Mouse (Mus musculus): Measurements from ENCODE around the gene Sypl2.

Gene Sypl2

DNA sequence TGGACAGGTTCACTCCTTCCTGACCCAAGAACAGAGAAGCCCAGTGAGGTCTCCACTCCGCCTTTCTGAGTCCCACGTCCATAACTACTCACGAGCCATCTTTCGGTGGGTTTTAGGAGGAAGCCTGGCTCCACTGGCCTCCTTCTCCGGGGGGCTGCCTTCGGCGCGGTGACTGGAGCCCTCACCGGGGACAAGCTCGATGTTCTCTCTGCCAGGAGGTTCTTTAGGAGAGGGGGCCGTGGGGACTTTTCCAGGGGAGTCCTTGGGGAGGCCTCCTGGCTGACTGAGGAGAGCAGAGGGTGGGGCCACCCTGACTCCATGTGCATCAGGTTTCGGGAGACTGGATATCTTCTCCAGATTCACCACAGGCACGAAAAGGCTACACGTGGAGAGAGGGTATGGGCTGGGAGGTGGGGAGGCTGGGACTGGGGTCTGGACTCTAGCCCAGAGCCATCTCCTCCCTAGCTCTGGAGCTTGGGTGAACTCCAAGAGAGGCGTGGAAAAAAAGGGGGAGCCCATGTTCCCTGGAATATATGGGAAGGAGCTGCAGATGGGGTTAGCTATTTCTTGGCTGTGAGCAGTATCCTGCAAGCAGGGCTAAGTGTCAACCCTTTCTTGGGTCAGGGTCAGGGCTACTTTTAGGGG is 19.6 kb downstream of the Sypl2 start:
- intact Hi-C loops (cut with DNase I) = no loop called here

DNA sequence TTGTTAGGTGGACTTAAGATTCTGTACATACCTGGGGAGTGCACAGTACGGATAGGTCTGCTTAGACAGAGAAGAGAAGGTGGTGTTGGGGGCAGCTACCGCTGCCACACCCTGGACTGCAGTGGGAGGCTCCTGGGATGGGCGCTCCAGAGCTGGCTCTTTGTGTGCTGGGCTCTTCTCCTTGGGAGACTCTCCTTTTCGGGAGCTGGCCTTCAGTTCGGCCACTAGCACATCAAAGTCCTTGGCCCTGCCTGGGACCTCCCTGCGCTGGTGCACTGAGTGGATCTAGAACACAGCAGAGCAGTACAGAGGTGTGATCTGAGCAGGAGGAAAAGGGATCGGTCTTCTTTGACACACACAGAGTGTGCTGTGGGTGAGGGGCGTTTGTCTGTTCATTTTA is 20.8 kb downstream of the Sypl2 start:
- intact Hi-C loops (cut with DNase I) = loop anchor here (2.0 kb wide), 1 partner anchor 41 kb away; no protein-coding TSS in a partner anchor

DNA sequence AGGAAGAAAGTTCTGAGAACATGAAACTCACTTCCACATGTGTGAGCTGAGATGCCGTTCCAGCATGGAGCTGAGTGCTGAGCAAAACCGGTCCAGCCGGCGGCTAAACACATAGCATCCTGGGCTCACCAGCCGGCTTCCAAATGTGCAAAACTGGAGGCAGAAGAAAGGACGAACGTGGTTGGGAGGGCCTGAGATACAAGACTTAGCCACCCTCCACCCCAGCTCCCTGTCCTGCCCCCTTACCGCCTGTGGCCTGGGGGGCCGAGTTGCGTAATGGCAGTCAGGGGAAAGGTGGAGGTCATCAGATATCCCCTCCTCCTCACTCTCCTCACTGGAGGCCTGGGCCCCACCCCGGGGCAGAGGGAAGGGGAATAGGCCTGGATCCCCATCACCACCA is 22.0 kb downstream of the Sypl2 start:
- intact Hi-C loops (cut with DNase I) = loop anchor here (2.0 kb wide), 1 partner anchor 40 kb away; no protein-coding TSS in a partner anchor

DNA sequence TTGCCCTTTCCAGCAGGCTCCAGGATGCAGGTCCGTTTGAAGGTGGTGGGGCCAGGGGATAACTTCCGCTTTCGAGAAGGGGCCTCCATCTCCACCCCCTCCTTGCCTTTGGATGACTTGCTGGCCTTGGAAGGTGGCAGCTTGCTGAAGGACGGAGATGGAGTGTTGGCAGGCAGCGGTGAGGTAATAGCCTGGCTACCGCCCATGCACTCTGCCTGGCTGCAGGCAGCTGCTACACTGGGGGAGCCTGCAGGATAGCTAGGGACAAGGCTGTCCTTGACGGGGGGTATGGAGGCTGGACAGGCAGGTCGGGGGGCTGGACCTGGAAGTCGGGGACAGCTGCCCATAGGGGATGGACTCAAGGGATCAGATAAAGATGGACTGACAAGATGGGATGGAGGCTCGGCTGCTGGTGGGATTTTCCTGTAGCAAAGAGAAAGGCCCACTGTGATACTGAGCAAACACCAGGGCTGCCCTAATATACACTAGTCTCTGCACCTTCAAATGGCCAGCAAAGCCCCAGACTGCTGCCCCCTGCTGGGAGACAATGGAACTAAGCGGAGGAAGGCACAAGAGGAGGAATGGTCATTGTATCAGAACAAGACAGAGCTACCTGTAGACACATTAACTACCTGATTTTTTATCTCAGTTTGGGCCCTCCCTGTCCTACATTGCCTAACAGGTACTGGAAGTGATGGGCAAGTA is 22.7 kb downstream of the Sypl2 start:
- intact Hi-C loops (cut with DNase I) = loop anchor here (2.0 kb wide), 1 partner anchor 39 kb away; no protein-coding TSS in a partner anchor

DNA sequence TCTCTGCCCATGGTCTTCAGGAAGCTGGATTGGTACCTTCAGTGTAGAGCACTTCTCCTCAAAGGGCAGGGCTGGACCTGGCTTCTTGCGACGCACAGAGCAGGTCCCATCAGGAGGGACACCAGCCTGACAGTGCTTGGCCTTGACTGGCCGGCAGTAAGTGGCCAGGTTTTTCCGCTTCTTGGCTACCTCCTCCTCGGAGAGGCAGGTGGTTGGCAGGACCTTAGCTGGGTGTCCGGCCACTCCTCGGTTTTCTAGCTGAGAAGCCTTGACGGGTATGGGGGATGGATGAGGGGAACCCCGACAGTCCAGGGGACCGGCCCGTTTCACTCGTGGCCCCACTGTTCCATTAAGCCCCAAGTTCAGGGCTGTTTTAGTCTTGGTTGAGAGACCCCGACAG is 23.2 kb downstream of the Sypl2 start:
- intact Hi-C loops (cut with DNase I) = no loop called here

DNA sequence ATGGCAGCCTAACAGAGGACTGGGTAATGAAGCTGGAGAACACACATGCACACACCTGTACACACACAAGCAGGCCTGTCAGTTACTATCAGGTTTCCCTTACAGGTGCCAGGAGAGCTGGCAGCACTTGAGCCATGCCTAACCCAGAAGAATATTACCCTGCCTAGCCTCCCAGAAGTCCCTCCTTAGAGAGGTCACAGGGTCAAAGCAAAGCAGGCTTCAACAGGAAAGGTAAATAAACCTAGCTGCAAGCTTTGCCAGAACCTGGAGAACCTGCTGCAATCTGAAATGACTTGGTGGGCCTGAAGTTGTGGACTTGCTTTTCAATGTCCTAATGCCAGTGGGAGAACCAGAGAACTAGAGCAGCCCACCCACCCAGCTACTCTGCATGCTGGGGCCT is 23.9 kb downstream of the Sypl2 start:
- intact Hi-C loops (cut with DNase I) = no loop called here

DNA sequence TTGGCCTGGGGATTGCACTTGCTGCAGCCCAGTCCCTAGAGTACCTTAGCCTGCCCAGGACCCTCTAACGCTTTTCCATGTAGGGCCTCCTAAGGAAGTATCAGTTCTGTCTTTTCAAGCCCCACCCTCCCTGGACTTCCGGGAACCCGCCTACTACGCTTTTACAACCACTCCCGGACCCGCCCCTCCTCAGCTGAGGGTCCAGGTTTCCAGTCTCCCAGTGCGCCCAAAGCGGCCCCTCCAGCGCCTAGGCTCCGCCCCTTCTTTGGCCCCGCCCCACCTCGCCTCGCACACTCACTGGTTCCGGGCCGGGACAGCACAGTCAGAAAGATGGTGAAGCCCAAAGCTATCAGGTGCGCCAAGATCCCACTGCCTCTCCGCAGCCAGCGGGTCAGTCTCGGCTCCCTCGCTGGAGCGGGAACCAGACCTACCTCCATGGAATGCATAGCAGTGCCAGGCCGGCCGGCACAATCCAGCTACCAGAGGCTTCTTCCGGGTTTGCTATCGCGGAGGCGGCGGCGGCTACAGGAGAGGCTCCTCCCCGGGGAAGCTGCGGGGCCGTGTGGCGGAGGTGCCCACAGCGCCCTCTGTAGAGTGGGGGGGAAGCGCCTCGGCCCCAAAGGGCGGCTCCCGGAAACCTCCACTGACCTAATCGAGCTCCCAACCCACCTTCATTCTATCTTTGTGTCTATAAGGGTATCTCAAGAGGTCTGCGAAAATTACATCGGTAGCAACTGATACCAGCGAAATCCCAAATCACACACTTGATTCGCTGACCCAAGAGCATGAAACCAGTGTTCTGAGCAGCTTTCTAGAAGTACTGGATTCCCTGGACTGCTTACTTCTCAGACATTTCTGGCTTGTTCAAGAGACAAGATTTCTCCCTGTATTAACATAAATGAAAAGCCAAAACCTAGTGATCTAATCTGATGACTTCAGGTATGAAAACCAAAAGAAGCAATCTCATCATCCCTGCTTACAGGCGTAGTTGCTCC is 25.8 kb downstream of the Sypl2 start, which contains the start of gene Cyb561d1:
Gene Cyb561d1, minus strand, starts transcription at position 884 of the 995 bp plus-strand sequence.
- intact Hi-C loops (cut with DNase I) = no loop called here

DNA sequence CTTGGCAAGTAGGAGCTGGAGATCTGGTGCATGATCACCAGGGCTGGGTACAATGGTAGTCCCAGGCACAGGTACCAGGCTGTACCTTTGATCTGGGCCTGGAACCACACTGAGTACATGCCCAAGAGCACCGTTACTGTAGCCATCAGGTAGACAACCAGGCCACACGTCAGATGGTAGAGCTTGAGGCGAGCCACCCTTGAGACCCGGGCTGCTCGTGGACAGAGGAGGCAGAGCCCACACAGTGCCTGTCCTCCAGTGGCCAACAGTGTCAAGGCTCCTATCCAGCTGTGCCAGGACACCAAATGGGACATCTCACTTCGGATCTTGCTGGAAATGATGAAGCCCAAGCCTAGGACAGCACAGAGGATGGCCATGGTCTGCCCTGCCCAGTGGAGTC is 27.2 kb downstream of the Sypl2 start:
- intact Hi-C loops (cut with DNase I) = no loop called here

DNA sequence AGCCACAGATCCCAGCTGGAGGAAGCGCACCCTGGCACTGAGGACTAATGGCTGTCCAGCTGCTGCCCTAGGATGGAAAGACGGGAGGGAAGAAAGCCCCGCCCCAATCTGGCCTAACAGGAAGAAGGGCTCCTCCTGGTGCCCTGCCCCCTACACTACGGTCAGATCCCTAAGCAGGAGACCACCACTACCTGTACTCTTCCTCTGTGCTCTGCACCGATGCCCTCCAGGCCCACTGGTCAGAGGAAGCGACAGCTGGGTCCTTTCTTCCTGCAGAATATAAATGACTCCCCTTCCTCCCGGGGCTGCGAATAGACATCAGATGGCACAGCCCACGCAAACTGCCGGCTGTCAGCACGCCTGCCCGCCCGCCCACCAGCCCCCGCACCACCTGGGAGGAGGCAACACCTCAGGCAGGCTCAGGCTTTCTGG is 29.4 kb downstream of the Sypl2 start:
- intact Hi-C loops (cut with DNase I) = no loop called here

DNA sequence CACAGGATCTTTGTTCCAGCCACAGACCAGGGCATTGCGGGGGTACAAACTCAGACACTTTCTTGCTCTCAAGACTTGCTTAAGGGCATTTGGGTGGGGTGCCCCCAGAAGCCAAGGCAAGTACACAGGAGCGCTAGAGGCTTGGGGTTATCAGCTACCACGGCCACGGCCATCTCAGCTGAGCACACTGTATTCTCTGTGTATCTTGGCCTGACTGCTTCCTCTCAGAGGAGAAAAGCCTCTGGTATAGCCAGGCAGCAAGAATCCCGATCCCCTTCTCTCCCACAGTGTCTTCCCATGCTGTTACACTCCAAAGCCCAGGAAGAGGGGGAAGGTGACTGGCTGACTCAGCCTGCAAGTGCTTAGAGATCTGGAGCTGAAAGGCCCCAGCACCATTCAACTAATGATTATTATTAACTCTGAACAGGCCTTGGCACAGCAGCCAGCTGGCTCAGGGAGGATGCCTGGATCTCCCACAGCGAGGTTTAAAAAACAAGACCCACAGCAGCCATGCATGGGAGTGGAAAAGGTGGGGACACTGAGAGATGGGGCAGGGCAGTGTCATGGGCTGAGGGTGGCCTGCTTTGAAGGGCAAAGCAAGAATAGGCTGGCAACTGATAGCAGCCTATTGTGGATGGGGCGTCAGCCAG is 30.4 kb downstream of the Sypl2 start:
- intact Hi-C loops (cut with DNase I) = no loop called here

DNA sequence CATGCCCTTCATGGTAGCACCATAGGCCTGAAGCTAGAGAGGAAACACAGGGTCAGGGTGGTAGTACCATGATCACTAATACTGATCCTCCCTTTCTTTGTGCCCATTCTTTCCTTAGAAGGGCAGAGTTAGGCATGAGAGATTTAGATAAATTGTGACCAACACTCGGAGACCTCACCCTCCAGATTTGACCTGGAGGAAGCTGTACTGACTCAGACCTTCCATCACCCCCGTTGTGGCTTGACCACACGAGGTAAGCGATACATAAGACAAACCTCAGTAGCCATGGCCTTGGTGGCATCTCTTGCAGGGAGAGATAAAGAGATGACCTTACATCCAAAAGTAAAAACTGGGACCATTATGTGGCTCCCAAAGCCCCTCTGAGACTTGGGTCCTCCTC is 31.2 kb downstream of the Sypl2 start:
- intact Hi-C loops (cut with DNase I) = no loop called here

DNA sequence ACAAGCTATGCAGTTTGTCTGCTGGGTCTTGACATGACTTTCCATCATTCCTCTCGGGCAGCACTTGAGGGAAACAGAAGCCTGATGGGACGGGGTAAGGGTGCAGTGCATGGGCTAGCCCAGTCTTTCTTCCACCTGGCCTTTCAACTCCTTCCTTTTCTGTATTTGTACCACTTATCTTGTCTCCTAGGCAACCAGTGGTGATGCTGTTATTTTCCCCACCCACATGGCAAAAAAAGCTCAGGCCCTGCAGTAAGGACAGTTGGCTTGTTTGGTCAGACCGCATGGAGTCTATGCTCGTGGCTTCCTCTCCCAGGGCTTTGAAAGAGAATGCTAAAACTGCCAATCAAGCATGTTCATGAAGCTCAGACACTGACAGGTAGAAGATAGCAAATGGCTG is 32.8 kb downstream of the Sypl2 start:
- intact Hi-C loops (cut with DNase I) = no loop called here

DNA sequence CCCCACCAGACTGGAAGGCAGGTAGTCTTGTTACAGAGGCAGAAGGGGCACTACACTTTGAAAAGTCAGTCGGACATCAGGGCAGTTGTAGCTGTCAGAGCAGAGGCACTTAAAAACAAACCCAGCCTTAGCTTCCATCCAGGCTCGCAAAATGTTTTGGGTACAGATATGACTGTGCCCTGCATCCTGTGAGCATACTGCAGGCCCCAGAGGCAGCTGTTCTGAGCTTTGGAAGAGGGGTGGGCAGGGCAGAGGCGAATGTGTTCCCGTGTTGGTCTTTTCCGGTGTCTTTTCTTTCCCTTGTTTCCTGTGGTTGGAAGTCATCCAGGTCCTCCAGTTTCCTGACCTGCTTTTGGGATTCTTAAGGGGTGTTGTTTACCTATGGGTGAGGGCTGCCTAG is 36.6 kb downstream of the Sypl2 start:
- intact Hi-C loops (cut with DNase I) = no loop called here

DNA sequence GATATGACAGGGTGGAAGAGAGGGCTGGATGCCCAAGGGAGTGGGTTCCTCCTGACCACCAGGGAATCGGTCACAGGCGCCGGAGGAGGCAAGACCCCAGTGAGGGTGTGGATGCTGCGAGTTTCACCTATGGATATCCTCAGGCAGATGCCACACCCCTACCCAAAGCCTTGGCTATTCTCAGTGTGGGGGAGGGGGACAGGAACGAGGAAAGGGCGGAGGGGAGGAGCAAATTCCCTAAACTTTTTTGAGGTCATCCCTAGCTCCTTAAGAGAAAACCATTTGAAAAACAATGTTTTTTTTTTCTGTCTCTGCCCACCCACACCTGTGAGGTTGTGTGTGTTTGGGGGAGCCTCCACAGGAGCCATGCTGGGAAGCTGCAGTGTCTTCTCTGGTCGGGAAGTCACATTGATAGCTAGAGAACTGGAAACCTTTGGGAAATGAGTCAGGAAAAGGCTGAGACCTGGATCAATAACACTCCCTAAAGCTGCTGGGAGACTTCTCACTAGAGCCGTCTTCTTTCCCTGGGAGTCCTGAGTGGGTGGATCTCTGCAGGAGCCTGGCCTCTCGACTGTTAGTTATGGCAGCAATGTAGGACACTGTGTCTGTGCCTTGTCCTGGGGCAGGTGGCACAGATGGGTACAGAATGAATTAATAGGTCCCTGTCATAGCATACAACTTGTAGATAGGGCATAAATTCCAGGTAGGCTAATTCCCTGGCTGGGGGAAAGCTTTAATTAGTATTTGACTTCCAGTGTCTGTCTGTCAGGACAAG is 37.5 kb downstream of the Sypl2 start:
- intact Hi-C loops (cut with DNase I) = no loop called here

DNA sequence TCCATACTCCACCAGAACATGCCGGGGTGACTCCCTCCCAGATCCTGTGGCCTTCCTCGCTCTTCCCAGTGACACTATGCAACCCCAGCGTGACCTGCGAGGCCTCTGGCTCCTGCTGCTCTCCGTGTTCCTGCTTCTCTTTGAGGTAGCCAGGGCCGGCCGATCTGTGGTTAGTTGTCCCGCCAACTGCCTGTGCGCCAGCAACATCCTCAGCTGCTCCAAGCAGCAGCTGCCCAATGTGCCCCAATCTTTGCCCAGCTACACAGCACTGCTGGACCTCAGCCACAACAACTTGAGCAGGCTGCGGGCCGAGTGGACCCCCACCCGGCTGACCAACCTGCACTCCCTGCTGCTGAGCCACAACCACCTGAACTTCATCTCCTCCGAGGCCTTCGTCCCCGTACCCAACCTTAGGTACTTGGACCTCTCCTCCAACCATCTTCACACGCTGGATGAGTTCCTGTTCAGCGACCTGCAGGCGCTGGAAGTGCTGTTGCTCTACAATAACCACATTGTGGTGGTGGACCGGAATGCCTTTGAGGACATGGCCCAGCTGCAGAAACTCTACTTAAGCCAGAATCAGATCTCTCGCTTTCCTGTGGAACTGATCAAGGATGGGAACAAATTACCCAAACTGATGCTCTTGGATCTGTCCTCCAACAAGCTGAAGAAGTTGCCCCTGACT is 39.2 kb downstream of the Sypl2 start:
- intact Hi-C loops (cut with DNase I) = no loop called here

DNA sequence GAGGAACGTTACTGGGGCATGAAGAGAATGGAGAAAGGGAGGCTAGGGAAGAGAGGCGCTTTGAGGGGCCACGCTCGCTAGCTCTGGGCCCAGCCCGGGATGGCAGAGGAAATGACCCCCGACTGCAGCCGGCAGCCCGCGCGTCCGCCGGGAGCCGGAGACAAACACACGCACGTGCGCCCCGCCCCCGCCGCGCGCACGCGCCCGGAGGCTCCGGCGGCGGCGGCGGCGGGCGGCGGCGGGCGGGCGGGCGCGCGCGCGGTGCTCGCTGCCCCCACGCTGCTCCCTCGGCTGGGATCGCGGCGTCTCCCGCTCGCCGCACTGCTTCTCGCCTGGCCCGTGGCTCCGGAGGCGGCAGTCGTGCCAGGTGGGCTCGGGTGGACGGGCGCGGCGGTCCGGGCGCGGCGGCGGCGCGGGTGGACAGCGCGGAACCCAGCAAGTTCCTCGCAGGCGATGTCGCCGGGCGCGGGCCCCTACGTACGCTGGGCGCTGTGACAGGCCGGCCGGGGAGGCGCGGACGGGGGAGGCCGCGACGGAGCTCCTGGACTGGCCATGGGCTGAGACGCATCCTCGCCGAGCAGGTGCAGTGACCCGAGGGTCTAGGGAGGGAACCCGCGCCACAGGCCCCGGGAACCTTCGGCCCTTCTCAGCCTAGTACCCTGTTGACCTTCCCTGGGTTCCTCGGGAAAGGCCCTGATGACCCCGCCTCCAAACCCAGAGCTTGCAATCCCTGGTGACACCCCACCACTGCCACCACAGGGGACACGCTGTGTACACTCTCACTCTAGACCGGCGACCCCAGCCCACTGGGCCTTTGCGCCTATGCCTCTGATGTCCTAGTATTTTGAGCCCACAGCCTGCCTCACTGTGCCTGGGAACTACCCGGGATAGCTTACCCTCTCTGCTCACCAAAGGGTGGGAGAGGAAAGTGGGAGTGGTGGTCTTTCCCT is 40.1 kb downstream of the Sypl2 start, which contains the start of gene Amigo1:
Gene Amigo1, plus strand, starts transcription at position 238 of the 950 bp plus-strand sequence.
- intact Hi-C loops (cut with DNase I) = no loop called here

DNA sequence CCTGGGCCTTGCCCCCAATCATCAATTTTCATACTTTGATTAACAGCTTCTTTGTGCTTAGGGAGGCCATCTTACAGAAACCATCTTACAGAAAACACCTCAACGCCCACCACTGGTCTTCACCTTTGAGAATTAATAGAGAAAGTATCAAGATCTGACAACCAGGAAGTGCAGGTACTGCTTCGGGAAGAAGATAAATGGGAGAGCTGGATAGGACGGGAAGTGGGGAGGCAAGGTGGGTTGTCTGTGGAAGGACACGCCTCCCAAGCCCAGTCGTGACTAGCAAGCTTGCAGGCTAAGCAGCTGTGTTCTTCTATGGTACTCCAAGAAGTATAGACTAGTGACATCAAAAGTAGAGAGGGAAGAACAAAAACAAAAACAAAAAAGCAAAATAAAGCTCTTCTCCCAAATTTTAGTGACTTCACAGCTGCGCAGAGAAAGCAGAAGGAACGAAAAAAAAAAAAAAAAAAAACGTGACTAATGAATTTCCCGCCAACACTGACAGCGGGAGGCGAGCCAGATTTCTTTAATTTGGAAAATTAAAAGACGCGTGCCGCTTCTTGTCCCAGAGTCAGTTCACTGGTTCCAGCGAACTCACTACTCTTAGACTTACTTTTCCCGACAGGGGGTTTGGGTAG is 40.9 kb downstream of the Sypl2 start:
- intact Hi-C loops (cut with DNase I) = no loop called here

DNA sequence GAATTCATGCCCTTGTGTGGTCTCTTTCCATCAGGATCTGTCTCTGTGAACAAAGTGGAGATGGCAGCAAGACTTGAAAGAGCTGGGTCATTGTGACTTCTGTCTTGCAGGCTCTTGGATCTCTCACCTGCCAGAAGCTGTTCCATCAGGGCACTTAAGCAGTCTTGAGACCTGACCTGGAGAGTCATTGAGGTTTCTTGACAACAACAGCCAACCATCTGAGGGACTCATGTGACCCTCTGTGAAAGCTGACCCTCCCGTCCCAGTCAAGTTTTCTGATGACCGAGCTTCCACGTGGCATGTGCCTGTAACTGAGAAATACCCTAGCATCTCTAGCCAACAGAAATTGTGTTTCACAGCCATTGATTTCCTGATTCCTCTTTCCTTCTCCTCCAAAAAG is 41.7 kb downstream of the Sypl2 start:
- intact Hi-C loops (cut with DNase I) = no loop called here
